Mouse (Mus musculus): ENCODE data around the gene Atp10a.

GRCm38 (mm10) chr7:58719218-58719938 is 63.4 kb downstream of the Atp10a start:
- no peak for TF ChIP-seq CTCF (IDR thresholded peaks at IDR 0.05; ENCODE audit: extremely low read depth, insufficient read depth, low read length)
- no peak for TF ChIP-seq POLR2A (IDR thresholded peaks at IDR 0.05; ENCODE audit: extremely low read depth, insufficient read depth, low read length)
